Mouse (Mus musculus) kidney, adult 2 months (tissue): ENCODE measurements around the gene Foxj2. TPM values are rescaled to one million over a fixed set of nuclear protein-coding genes. Genes with fewer than 3 reads are reported as not detected.

Source experiments
- DNase-seq: peaks from one replicate; pipeline ENCODE4 v3.0.0; 2021
- H3K27ac ChIP-seq: fragments of 200-500 bp; 2 replicates; pipeline ENCODE4 v1.5.1; 2012; ENCODE audit warnings: low read depth, low read length, control low read depth, inconsistent platforms; ENCODE audit not compliant: insufficient read depth
- H3K27me3 ChIP-seq: fragments of 200-500 bp; replicated peaks from 2 replicates; pipeline ENCODE4 v1.6.1; 2012; ENCODE audit warnings: mild to moderate bottlenecking, moderate library complexity, low read length, inconsistent platforms; ENCODE audit not compliant: control insufficient read depth, insufficient read depth
- H3K36me3 ChIP-seq: fragments of 200-500 bp; 2 replicates; pipeline ENCODE4 v1.6.1; 2012; ENCODE audit warnings: mild to moderate bottlenecking, moderate library complexity, low read length, inconsistent platforms; ENCODE audit not compliant: control insufficient read depth, insufficient read depth
- H3K4me1 ChIP-seq: fragments of 200-500 bp; 2 replicates; pipeline ENCODE4 v1.6.1; 2011; ENCODE audit warnings: low read length; ENCODE audit not compliant: control insufficient read depth, insufficient read depth
- H3K4me3 ChIP-seq: fragments of 200-500 bp; 2 replicates; pipeline ENCODE4 v1.5.1; 2011; ENCODE audit warnings: mild to moderate bottlenecking, low read depth, low read length, control low read depth; ENCODE audit not compliant: insufficient read depth
- CTCF ChIP-seq: fragments of 200-500 bp; conservative IDR thresholded peaks from 2 replicates; pipeline ENCODE4 v1.5.1; 2011; ENCODE audit warnings: low read depth, mild to moderate bottlenecking, control low read depth, low read length, moderate library complexity, mixed read lengths; ENCODE audit not compliant: insufficient read depth, insufficient read length
- POLR2A ChIP-seq: fragments of 200-500 bp; IDR thresholded peaks from one replicate; pipeline ENCODE4 v1.6.1; 2011; ENCODE audit warnings: low read depth, low read length, control low read depth
- WGBS: fragments of 180-500 bp; shearing (Covaris S2); methylation state at CpG from one replicate; pipeline ENCODE4 v1.1.7; 2018; 5-methylcytosine and 5-hydroxymethylcytosine counted together
- polyA plus RNA-seq: library from polyadenylated mRNA; depleted of rRNA; stranded (reverse); fragments of >200 nt; gene quantifications from 2 replicates; pipeline ENCODE4 v1.2.3, GENCODE M21; 2012; rRNA removed

Foxj2 gene
- polyA plus RNA-seq, 1 experiment = 12.7 TPM

GRCm38 (mm10) chr6:122879141-122879735 is 59.5 kb downstream of the Foxj2 start:
- Histone ChIP-seq H3K27me3 (no peaks in the 10 kb centered on the region), H3K36me3 (peaks cover 11% of the 10 kb centered on the region), H3K4me3 (no peak overlapping the region), H3K4me1 (peaks cover 8% of the 10 kb centered on the region; the same call in 1 of the 2 replicates), H3K27ac (no peak overlapping the region)
- TF ChIP-seq CTCF = no peak
- TF ChIP-seq POLR2A = no peak
- WGBS = 74% methylated on average over 7 of the region's 7 CpGs
- DNase-seq = peak; percentile 17

- peaks cover 8% of the 10 kb centered on the region; the same call in 1 of the 2 replicates for H3K4me1 ChIP-seq
- H3K4me3 ChIP-seq = no peak overlapping the region
- WGBS = 73% methylated on average over 7 of the region's 7 CpGs
- DNase-seq = peak; percentile 68
- peaks cover 14% of the 10 kb centered on the region for H3K36me3 ChIP-seq
- H3K27ac ChIP-seq = no peak overlapping the region
- TF ChIP-seq POLR2A = no peak
- no peak for TF ChIP-seq CTCF
- no peaks in the 10 kb centered on the region for H3K27me3 ChIP-seq
Observed at GRCm38 (mm10) chr6:122879781-122880505, 60.2 kb downstream of the Foxj2 start.

GRCm38 (mm10) chr6:122881287-122881686 is 61.6 kb downstream of the Foxj2 start:
- TF ChIP-seq CTCF (no peak), POLR2A (no peak)
- peaks cover 8% of the 10 kb centered on the region; the same call in 1 of the 2 replicates for H3K4me1 ChIP-seq
- WGBS = 92% methylated on average over 12 of the region's 12 CpGs
- H3K27ac ChIP-seq = no peak overlapping the region
- DNase-seq = no peak
- H3K4me3 ChIP-seq = no peak overlapping the region
- H3K36me3 ChIP-seq = peaks cover 14% of the 10 kb centered on the region
- no peaks in the 10 kb centered on the region for H3K27me3 ChIP-seq

- no peak for TF ChIP-seq POLR2A
- TF ChIP-seq CTCF = no peak
- no peaks in the 10 kb centered on the region for H3K27me3 ChIP-seq
- no peak overlapping the region for H3K4me3 ChIP-seq
- WGBS = 90% methylated on average over 9 of the region's 9 CpGs
- H3K36me3 ChIP-seq = peaks cover 19% of the 10 kb centered on the region
- no peak overlapping the region for H3K27ac ChIP-seq
- DNase-seq = no peak
- 0 out of 2 replicates have a peak, but pooled peaks cover 3% of the 10 kb centered on the region for H3K4me1 ChIP-seq
Observed at GRCm38 (mm10) chr6:122883603-122884002, 63.9 kb downstream of the Foxj2 start.

- Histone ChIP-seq H3K4me1 (no peaks in the 10 kb centered on the region), H3K27ac (no peak overlapping the region), H3K27me3 (no peaks in the 10 kb centered on the region), H3K36me3 (peaks cover 6% of the 10 kb centered on the region), H3K4me3 (no peak overlapping the region)
- TF ChIP-seq POLR2A = no peak
- TF ChIP-seq CTCF = no peak
- no peak for DNase-seq
- 94% methylated on average over 2 of the region's 2 CpGs for WGBS
Observed at GRCm38 (mm10) chr6:122889599-122889998, 69.9 kb downstream of the Foxj2 start.

- WGBS = 6% methylated on average over 2 of the region's 2 CpGs
- H3K4me3 ChIP-seq = no peak overlapping the region
- DNase-seq = peak; percentile 50
- H3K27ac ChIP-seq = no peak overlapping the region
- peaks cover 3% of the 10 kb centered on the region; the same call in 1 of the 2 replicates for H3K36me3 ChIP-seq
- TF ChIP-seq POLR2A = no peak
- TF ChIP-seq CTCF = peak; percentile 83
- no peaks in the 10 kb centered on the region for H3K4me1 ChIP-seq
- H3K27me3 ChIP-seq = no peaks in the 10 kb centered on the region
Observed at GRCm38 (mm10) chr6:122892442-122893049, 72.8 kb downstream of the Foxj2 start.

Other genes with a start within 250 kb of the Foxj2 start
- gene Apobec1, start 217.5 kb upstream of the Foxj2 start, polyA plus RNA-seq = 11.3 and 15.2 TPM in 2 replicates
- gene Gdf3, start 209.8 kb upstream of the Foxj2 start, polyA plus RNA-seq = not detected in 2 replicates
- gene Dppa3, start 193.5 kb upstream of the Foxj2 start, polyA plus RNA-seq = not detected in 2 replicates
- 0.06 TPM in 1 of 2 replicates, not detected in the other for gene Nanog, start 112.4 kb upstream of the Foxj2 start, polyA plus RNA-seq
- 1.3 and 2.7 TPM in 2 replicates for gene Slc2a3, start 18.3 kb upstream of the Foxj2 start, polyA plus RNA-seq
- 1.6 and 2.1 TPM in 2 replicates for gene C3ar1, start 36.2 kb downstream of the Foxj2 start, polyA plus RNA-seq
- gene Necap1, start 54.6 kb downstream of the Foxj2 start, polyA plus RNA-seq = 20.5 and 25.0 TPM in 2 replicates
- gene Clec4a1, start 101.9 kb downstream of the Foxj2 start, polyA plus RNA-seq = 1.1 and 1.2 TPM in 2 replicates
- gene Clec4a3, start 132.6 kb downstream of the Foxj2 start, polyA plus RNA-seq = 0.33 and 0.84 TPM in 2 replicates
- gene Clec4a4, start 170.5 kb downstream of the Foxj2 start, polyA plus RNA-seq = not detected in 2 replicates
- 0.64 and 1.5 TPM in 2 replicates for gene Clec4b1, start 230.0 kb downstream of the Foxj2 start, polyA plus RNA-seq